Mouse (Mus musculus) neural tube, embryonic 15.5 days (tissue): ENCODE measurements around the gene Hmces. TPM values are rescaled to one million over a fixed set of nuclear protein-coding genes. Genes with fewer than 3 reads are reported as not detected.
"Not testable (repeated sequence)": the region's sequence is repeated elsewhere in the genome, so short reads cannot be mapped to it uniquely, and the experiment has no call there.

ENCODE experiments used
- ATAC-seq: fragments of 200-750 bp; cut with Nextera tagmentation; 2 replicates; pipeline ENCODE4 v1.8.0; 2017; ENCODE audit warnings: mild to moderate bottlenecking, moderate TSS enrichment, moderate library complexity; ENCODE audit not compliant: low FRiP score
- H3K27ac ChIP-seq: fragments of 300-500 bp; sonication (generic); replicated peaks from 2 replicates; pipeline ENCODE4 v1.5.1; 2015; ENCODE audit warnings: mild to moderate bottlenecking, inconsistent platforms
- H3K27me3 ChIP-seq: fragments of 300-500 bp; sonication (generic); replicated peaks from 2 replicates; pipeline ENCODE4 v1.6.1; 2015; ENCODE audit warnings: inconsistent platforms
- H3K36me3 ChIP-seq: fragments of 300-500 bp; sonication (generic); 2 replicates; pipeline ENCODE4 v1.6.1; 2015; ENCODE audit warnings: inconsistent platforms
- H3K4me1 ChIP-seq: fragments of 300-500 bp; sonication (generic); 2 replicates; pipeline ENCODE4 v1.6.1; 2015; ENCODE audit warnings: inconsistent platforms
- H3K4me2 ChIP-seq: fragments of 300-500 bp; sonication (generic); 2 replicates; pipeline ENCODE4 v1.6.1; 2015; ENCODE audit warnings: inconsistent platforms, mild to moderate bottlenecking, moderate library complexity
- H3K4me3 ChIP-seq: fragments of 300-500 bp; sonication (generic); replicated peaks from 2 replicates; pipeline ENCODE4 v1.5.1; 2015; ENCODE audit warnings: mild to moderate bottlenecking, inconsistent platforms
- H3K9ac ChIP-seq: fragments of 300-500 bp; sonication (generic); replicated peaks from 2 replicates; pipeline ENCODE4 v1.6.1; 2015; ENCODE audit warnings: mild to moderate bottlenecking, inconsistent platforms
- H3K9me3 ChIP-seq: fragments of 300-500 bp; sonication (generic); replicated peaks from 2 replicates; pipeline ENCODE4 v1.6.1; 2016; ENCODE audit warnings: inconsistent platforms
- WGBS: fragments of 180-500 bp; shearing (Covaris S2); methylation state at CpG from one replicate; pipeline ENCODE4 v1.1.7; 2015; ENCODE audit warnings: mixed read lengths; 5-methylcytosine and 5-hydroxymethylcytosine counted together
- polyA plus RNA-seq: library from polyadenylated mRNA; unstranded; fragments of >200 nt; fragmentation: Nextera tagmentation; extraction: Ambion mirVana; gene quantifications from 2 replicates; pipeline ENCODE4 v1.2.1, GENCODE M21; 2015

The Hmces gene
- polyA plus RNA-seq, 1 experiment from 2014 or later = 43.0 TPM

- H3K36me3 ChIP-seq = peaks cover 78% of the 10 kb centered on the region
- H3K27me3 ChIP-seq = no peaks in the 10 kb centered on the region
- H3K4me1 ChIP-seq = peaks cover 5% of the 10 kb centered on the region; the same call in 1 of the 2 replicates
- H3K4me2 ChIP-seq = no peak overlapping the region
- no peak overlapping the region for H3K27ac ChIP-seq
- H3K4me3 ChIP-seq = no peak overlapping the region
- no peaks in the 10 kb centered on the region for H3K9me3 ChIP-seq
- WGBS = 93% methylated on average over 4 of the region's 4 CpGs
- no peak for ATAC-seq
- no peak overlapping the region for H3K9ac ChIP-seq
Observed at GRCm38 (mm10) chr6:87921201-87921600, 7.5 kb downstream of the Hmces start.

GRCm38 (mm10) chr6:87923624-87924023, 9.9 kb downstream of the Hmces start:
- ATAC-seq = no peak
- Histone ChIP-seq H3K27me3 (no peaks in the 10 kb centered on the region), H3K36me3 (peaks cover 67% of the 10 kb centered on the region), H3K27ac (no peak overlapping the region), H3K4me3 (no peak overlapping the region), H3K4me2 (no peak overlapping the region), H3K9me3 (no peaks in the 10 kb centered on the region), H3K4me1 (no peaks in the 10 kb centered on the region), H3K9ac (no peak overlapping the region)
- WGBS = 79% methylated on average over 1 of the region's 1 CpGs

GRCm38 (mm10) chr6:87935037-87935436, 21.3 kb downstream of the Hmces start:
- ATAC-seq = no peak
- Histone ChIP-seq H3K4me3 (no peak overlapping the region), H3K4me2 (no peak overlapping the region), H3K27me3 (no peaks in the 10 kb centered on the region), H3K9me3 (no peaks in the 10 kb centered on the region), H3K27ac (no peak overlapping the region), H3K4me1 (no peaks in the 10 kb centered on the region), H3K9ac (no peak overlapping the region), H3K36me3 (peaks cover 54% of the 10 kb centered on the region)
- WGBS = 95% methylated on average over 5 of the region's 5 CpGs

- Histone ChIP-seq H3K27ac (no peak overlapping the region), H3K9ac (no peak overlapping the region), H3K36me3 (peaks cover 45% of the 10 kb centered on the region), H3K9me3 (no peaks in the 10 kb centered on the region), H3K4me3 (no peak overlapping the region), H3K4me1 (no peaks in the 10 kb centered on the region), H3K27me3 (no peaks in the 10 kb centered on the region), H3K4me2 (no peak overlapping the region)
- 31% methylated on average over 19 of the region's 19 CpGs for WGBS
- ATAC-seq = peak; percentile 72
Observed at GRCm38 (mm10) chr6:87937178-87937788, 23.5 kb downstream of the Hmces start.

GRCm38 (mm10) chr6:87938941-87939340, 25.2 kb downstream of the Hmces start:
- no peaks in the 10 kb centered on the region for H3K27me3 ChIP-seq
- no peak overlapping the region for H3K27ac ChIP-seq
- H3K4me3 ChIP-seq = no peak overlapping the region
- H3K36me3 ChIP-seq = peaks cover 29% of the 10 kb centered on the region
- ATAC-seq = no peak
- H3K4me1 ChIP-seq = no peaks in the 10 kb centered on the region
- no peak overlapping the region for H3K9ac ChIP-seq
- 76% methylated on average over 3 of the region's 3 CpGs for WGBS
- H3K4me2 ChIP-seq = no peak overlapping the region
- no peaks in the 10 kb centered on the region for H3K9me3 ChIP-seq

GRCm38 (mm10) chr6:87942179-87942578, 28.4 kb downstream of the Hmces start:
- no peaks in the 10 kb centered on the region for H3K4me1 ChIP-seq
- WGBS = 86% methylated on average over 7 of the region's 7 CpGs
- H3K9me3 ChIP-seq = no peaks in the 10 kb centered on the region
- no peak overlapping the region for H3K4me3 ChIP-seq
- no peak overlapping the region for H3K9ac ChIP-seq
- no peaks in the 10 kb centered on the region for H3K27me3 ChIP-seq
- no peak overlapping the region for H3K4me2 ChIP-seq
- ATAC-seq = no peak
- H3K36me3 ChIP-seq = peaks cover 4% of the 10 kb centered on the region; the same call in 1 of the 2 replicates
- H3K27ac ChIP-seq = no peak overlapping the region

GRCm38 (mm10) chr6:87962457-87962856, 48.7 kb downstream of the Hmces start:
- H3K4me2 ChIP-seq, H3K36me3 ChIP-seq, H3K27me3 ChIP-seq, H3K4me3 ChIP-seq, H3K4me1 ChIP-seq, H3K9me3 ChIP-seq, H3K27ac ChIP-seq, ATAC-seq, H3K9ac ChIP-seq: not testable (repeated sequence)
- whole genome bisulfite sequencing = 71% methylated on average over 4 of the region's 4 CpGs

- H3K36me3 ChIP-seq = no peaks in the 10 kb centered on the region
- H3K27ac ChIP-seq = no peak overlapping the region
- H3K4me1 ChIP-seq = no peaks in the 10 kb centered on the region
- WGBS = 27% methylated on average over 2 of the region's 2 CpGs
- no peak for ATAC-seq
- H3K27me3 ChIP-seq = no peaks in the 10 kb centered on the region
- H3K4me2 ChIP-seq = no peak overlapping the region
- no peaks in the 10 kb centered on the region for H3K9me3 ChIP-seq
- no peak overlapping the region for H3K4me3 ChIP-seq
- H3K9ac ChIP-seq = no peak overlapping the region
Observed at GRCm38 (mm10) chr6:87970041-87970440, 56.3 kb downstream of the Hmces start.

GRCm38 (mm10) chr6:87979728-87980127, 66.0 kb downstream of the Hmces start:
- H3K9me3 ChIP-seq = no peaks in the 10 kb centered on the region
- WGBS = 78% methylated on average over 3 of the region's 3 CpGs
- peak overlapping the region; percentile 93 for H3K27ac ChIP-seq
- ATAC-seq = no peak
- H3K9ac ChIP-seq = no peak overlapping the region
- peaks cover 21% of the 10 kb centered on the region for H3K4me1 ChIP-seq
- H3K36me3 ChIP-seq = peaks cover 5% of the 10 kb centered on the region
- peak overlapping the region; percentile 95 for H3K4me3 ChIP-seq
- H3K27me3 ChIP-seq = no peaks in the 10 kb centered on the region
- peak overlapping the region; percentile 78 for H3K4me2 ChIP-seq

- Histone ChIP-seq H3K9me3 (no peaks in the 10 kb centered on the region), H3K4me3 (peak overlapping the region; percentile 95), H3K36me3 (peaks cover 11% of the 10 kb centered on the region), H3K4me1 (peaks cover 21% of the 10 kb centered on the region), H3K27ac (peak overlapping the region; percentile 93), H3K4me2 (peak overlapping the region; percentile 78), H3K9ac (peak overlapping the region; percentile 94), H3K27me3 (no peaks in the 10 kb centered on the region)
- WGBS = under 1% methylated on average over 64 of the region's 66 CpGs
- ATAC-seq = peak; percentile 89
Observed at GRCm38 (mm10) chr6:87980374-87981029, 66.8 kb downstream of the Hmces start.

GRCm38 (mm10) chr6:87981030-87981485, 67.3 kb downstream of the Hmces start:
- Histone ChIP-seq H3K4me1 (peaks cover 21% of the 10 kb centered on the region), H3K9me3 (no peaks in the 10 kb centered on the region), H3K9ac (peak overlapping the region; percentile 94), H3K4me2 (peak overlapping the region; percentile 78), H3K27ac (peak overlapping the region; percentile 93), H3K36me3 (peaks cover 11% of the 10 kb centered on the region), H3K27me3 (no peaks in the 10 kb centered on the region), H3K4me3 (peak overlapping the region; percentile 95)
- WGBS = under 1% methylated on average over 42 of the region's 56 CpGs
- peak; percentile 61 for ATAC-seq
